Mouse (Mus musculus) forebrain, embryonic 16.5 days (tissue): ENCODE data around the gene Lcn4. TPM values are rescaled to one million over a fixed set of nuclear protein-coding genes. Genes with fewer than 3 reads are reported as not detected.

ENCODE experiments used
- ATAC-seq: fragments of 200-750 bp; cut with Nextera tagmentation; 2 replicates; pipeline ENCODE4 v1.8.0; 2017; ENCODE audit warnings: mild to moderate bottlenecking, moderate library complexity
- H3K27ac ChIP-seq: fragments of 300-500 bp; sonication (generic); 2 replicates; pipeline ENCODE4 v1.5.1; 2014; ENCODE audit warnings: low read length, control low read depth
- H3K27me3 ChIP-seq: fragments of 300-500 bp; sonication (generic); replicated peaks from 2 replicates; pipeline ENCODE4 v1.6.1; 2014; ENCODE audit warnings: low read length; ENCODE audit not compliant: control insufficient read depth, insufficient read depth
- H3K36me3 ChIP-seq: fragments of 300-500 bp; sonication (generic); 2 replicates; pipeline ENCODE4 v1.6.1; 2014; ENCODE audit not compliant: control insufficient read depth, insufficient read depth
- H3K4me1 ChIP-seq: fragments of 300-500 bp; sonication (generic); replicated peaks from 2 replicates; pipeline ENCODE4 v1.6.1; 2014; ENCODE audit warnings: low read length; ENCODE audit not compliant: control insufficient read depth, insufficient read depth
- H3K4me2 ChIP-seq: fragments of 300-500 bp; sonication (generic); 2 replicates; pipeline ENCODE4 v1.6.1; 2014; ENCODE audit warnings: mild to moderate bottlenecking, low read length, control low read depth
- H3K4me3 ChIP-seq: fragments of 300-500 bp; sonication (generic); replicated peaks from 2 replicates; pipeline ENCODE4 v1.5.1; 2014; ENCODE audit warnings: mild to moderate bottlenecking, low read length, control low read depth
- H3K9ac ChIP-seq: fragments of 300-500 bp; sonication (generic); replicated peaks from 2 replicates; pipeline ENCODE4 v1.6.1; 2014; ENCODE audit warnings: low read depth, low read length, control low read depth
- H3K9me3 ChIP-seq: fragments of 300-500 bp; sonication (generic); 2 replicates; pipeline ENCODE4 v1.6.1; 2016; ENCODE audit warnings: low read length; ENCODE audit not compliant: control insufficient read depth
- WGBS: fragments of 180-500 bp; shearing (Covaris S2); extraction: QIAGEN DNeasy Blood & Tissue Kit; methylation state at CpG from one replicate; pipeline ENCODE4 v1.1.7; 2014; 5-methylcytosine and 5-hydroxymethylcytosine counted together
- polyA plus RNA-seq: library from polyadenylated mRNA; unstranded; fragments of >200 nt; fragmentation: Nextera tagmentation; extraction: Ambion mirVana; gene quantifications from 2 replicates; pipeline ENCODE4 v1.2.1, GENCODE M21; 2015

Lcn4 gene
- polyA plus RNA-seq, 1 experiment from 2014 or later: not detected

GRCm38 (mm10) chr2:26654687-26655086, 16.4 kb downstream of the Lcn4 start:
- Histone ChIP-seq H3K4me3 (no peak overlapping the region), H3K27ac (no peak overlapping the region)
- 65% methylated on average over 1 of the region's 1 CpGs for WGBS

DNA sequence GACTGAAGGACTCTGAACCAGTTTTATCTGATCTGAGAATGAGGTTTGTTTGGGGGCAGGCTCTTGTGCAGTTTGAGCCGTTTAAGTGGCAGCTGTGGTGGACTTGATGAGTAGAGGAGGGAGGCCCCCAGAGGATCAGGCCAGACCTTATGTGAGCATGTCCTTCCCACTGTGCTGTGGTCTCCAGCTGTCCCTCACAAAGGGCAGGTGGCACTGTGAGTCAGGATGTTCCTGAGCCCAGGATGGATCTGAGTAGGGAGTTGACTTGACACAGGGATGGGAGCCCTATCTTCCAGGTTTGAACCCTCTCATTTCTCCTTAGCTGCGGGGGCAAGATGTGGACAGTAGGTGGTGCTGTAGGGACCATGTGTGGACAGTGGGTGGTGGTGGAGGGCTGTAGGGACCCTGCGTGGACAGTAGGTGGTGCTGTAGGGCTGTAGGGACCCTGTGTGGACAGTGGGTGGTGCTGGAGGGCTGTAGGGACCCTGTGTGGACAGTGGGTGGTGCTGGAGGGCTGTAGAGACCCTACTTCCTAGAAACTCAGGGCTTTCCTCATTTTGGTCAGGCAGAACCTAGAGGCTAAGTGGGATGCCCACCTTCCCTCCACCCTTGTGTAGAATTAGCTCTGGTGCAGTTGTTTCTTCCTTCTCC, 24.3 kb downstream of the Lcn4 start:
- peak; percentile 98 for ATAC-seq
- no peaks in the 10 kb centered on the region for H3K27me3 ChIP-seq

More at GRCm38 (mm10) chr2:26654687-26655086, 16.4 kb downstream of the Lcn4 start:
- H3K4me2 ChIP-seq: no peak overlapping the region
- H3K36me3 ChIP-seq: no peaks in the 10 kb centered on the region
- H3K9me3 ChIP-seq: no peaks in the 10 kb centered on the region
- no peak overlapping the region for H3K9ac ChIP-seq
- no peaks in the 10 kb centered on the region for H3K27me3 ChIP-seq
- no peak for ATAC-seq
- no peaks in the 10 kb centered on the region for H3K4me1 ChIP-seq

DNA sequence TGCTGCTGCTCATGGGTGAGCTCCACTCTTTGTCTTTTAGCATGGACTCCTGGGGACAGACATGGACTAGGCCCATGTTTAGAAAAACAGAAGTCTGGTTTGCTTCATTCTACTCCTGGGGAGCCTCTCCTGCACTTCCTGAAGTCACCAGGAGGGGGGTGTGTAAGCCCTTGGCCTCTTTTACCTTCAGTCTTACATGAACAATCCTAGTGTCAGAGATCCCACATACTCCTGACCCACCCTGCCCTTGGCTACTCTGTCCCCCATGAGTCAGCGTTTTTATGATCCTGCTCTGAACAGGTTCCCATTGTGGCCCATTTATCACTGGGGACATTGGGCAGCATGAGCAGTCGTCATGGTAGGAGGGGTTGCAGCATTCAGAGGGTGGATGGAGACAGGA, 27.1 kb downstream of the Lcn4 start:
- no peak for ATAC-seq
- Histone ChIP-seq H3K27me3 (no peaks in the 10 kb centered on the region), H3K9me3 (no peaks in the 10 kb centered on the region), H3K4me3 (no peak overlapping the region), H3K36me3 (no peaks in the 10 kb centered on the region), H3K4me1 (peaks cover 3% of the 10 kb centered on the region), H3K9ac (no peak overlapping the region), H3K27ac (no peak overlapping the region), H3K4me2 (no peak overlapping the region)
- WGBS: 71% methylated on average over 2 of the region's 2 CpGs

More for the DNA sequence above, 24.3 kb downstream of the Lcn4 start:
- no peak overlapping the region for H3K4me3 ChIP-seq
- no peaks in the 10 kb centered on the region for H3K4me1 ChIP-seq
- no peaks in the 10 kb centered on the region for H3K36me3 ChIP-seq
- WGBS: 28% methylated on average over 3 of the region's 3 CpGs
- no peak overlapping the region for H3K4me2 ChIP-seq
- no peak overlapping the region for H3K27ac ChIP-seq
- H3K9ac ChIP-seq: no peak overlapping the region
- no peaks in the 10 kb centered on the region for H3K9me3 ChIP-seq

DNA sequence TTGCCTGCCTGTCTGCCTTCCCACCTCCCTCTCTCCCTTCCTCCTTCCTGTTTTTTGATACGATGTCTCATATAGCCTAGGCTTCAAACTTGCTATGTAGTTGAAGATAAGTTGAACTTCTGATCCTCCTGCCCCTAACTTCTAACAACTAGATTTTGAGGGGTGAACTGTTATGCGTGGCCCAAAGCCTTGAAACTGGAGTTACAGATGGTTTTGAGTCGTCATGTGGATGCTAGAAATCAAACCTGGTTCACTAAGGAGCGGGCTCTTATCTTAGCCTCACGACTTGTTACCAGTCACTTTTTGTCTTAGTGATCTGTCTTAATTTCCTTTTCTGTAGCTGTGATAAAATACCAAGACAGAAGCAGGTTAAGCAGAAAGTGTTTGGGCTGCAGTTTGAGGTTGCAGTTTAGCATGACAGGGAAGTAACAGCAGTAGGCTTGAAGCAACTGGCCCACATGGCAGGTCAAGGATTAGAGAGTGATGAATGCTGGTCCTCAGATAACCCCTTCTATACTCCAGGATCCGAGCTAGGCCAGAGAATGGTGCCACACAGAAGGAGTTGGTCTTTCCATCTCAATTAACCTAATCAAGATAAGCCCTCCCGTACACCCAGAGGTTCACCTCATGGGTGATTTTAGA, 30.0 kb downstream of the Lcn4 start:
- Histone ChIP-seq H3K9me3 (no peaks in the 10 kb centered on the region), H3K4me1 (peaks cover 19% of the 10 kb centered on the region), H3K36me3 (peaks cover 11% of the 10 kb centered on the region; the same call in 1 of the 2 replicates), H3K4me2 (no peak overlapping the region), H3K4me3 (no peak overlapping the region), H3K27ac (no peak overlapping the region), H3K9ac (no peak overlapping the region), H3K27me3 (no peaks in the 10 kb centered on the region)
- no peak for ATAC-seq
- WGBS: 80% methylated on average over 7 of the region's 7 CpGs

GRCm38 (mm10) chr2:26639838-26640830, 30.9 kb downstream of the Lcn4 start:
- Histone ChIP-seq H3K9ac (peak overlapping the region; percentile 87), H3K36me3 (peaks cover 19% of the 10 kb centered on the region; the same call in 1 of the 2 replicates), H3K9me3 (no peaks in the 10 kb centered on the region), H3K4me3 (peak overlapping the region; percentile 57), H3K27ac (peak overlapping the region; percentile 36), H3K4me2 (peak overlapping the region; percentile 61), H3K27me3 (no peaks in the 10 kb centered on the region), H3K4me1 (peaks cover 19% of the 10 kb centered on the region)
- ATAC-seq: peak; percentile 89
- 5% methylated on average over 49 of the region's 49 CpGs for WGBS

- Histone ChIP-seq H3K36me3 (peaks cover 23% of the 10 kb centered on the region), H3K4me2 (peak overlapping the region; percentile 61), H3K9ac (peak overlapping the region; percentile 87), H3K27me3 (no peaks in the 10 kb centered on the region), H3K9me3 (no peaks in the 10 kb centered on the region), H3K4me3 (peak overlapping the region; percentile 57), H3K27ac (no peak overlapping the region), H3K4me1 (peaks cover 19% of the 10 kb centered on the region)
- 5% methylated on average over 8 of the region's 8 CpGs for WGBS
- peak; percentile 49 for ATAC-seq
These were observed 32.0 kb downstream of the Lcn4 start for GRCm38 (mm10) chr2:26639083-26639482.

DNA sequence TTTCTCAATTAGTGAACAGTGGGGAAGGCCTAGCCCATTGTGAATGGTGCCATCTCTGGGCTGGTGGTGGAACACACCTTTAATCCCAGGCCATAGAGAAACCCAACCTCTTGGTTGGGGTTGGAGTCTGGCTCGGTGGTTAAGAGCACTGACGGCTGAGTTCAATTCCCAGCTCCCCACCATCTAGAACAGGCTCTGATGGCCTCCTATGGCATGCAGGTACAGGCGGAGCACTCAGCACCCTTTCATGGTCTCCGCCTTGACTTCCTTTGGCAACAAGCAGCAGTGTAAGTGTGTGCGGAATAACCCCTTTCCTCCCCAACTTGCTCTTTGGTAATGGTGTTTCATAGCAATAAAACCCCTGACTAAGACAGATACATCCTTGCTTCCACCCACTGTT, 32.5 kb downstream of the Lcn4 start:
- H3K9me3 ChIP-seq: no peaks in the 10 kb centered on the region
- peaks cover 23% of the 10 kb centered on the region for H3K36me3 ChIP-seq
- H3K27me3 ChIP-seq: no peaks in the 10 kb centered on the region
- H3K9ac ChIP-seq: no peak overlapping the region
- no peak overlapping the region for H3K27ac ChIP-seq
- peaks cover 19% of the 10 kb centered on the region for H3K4me1 ChIP-seq
- ATAC-seq: no peak
- peak overlapping the region; percentile 57 for H3K4me3 ChIP-seq
- H3K4me2 ChIP-seq: peak overlapping the region; percentile 61
- WGBS: 69% methylated on average over 5 of the region's 5 CpGs

- Histone ChIP-seq H3K4me2 (peak overlapping the region; percentile 61; the same call in 1 of the 2 replicates), H3K9ac (no peak overlapping the region), H3K27me3 (no peaks in the 10 kb centered on the region), H3K36me3 (peaks cover 23% of the 10 kb centered on the region), H3K27ac (no peak overlapping the region), H3K9me3 (no peaks in the 10 kb centered on the region), H3K4me3 (no peak overlapping the region), H3K4me1 (peaks cover 19% of the 10 kb centered on the region)
- 84% methylated on average over 5 of the region's 5 CpGs for WGBS
- ATAC-seq: no peak
These were observed 33.0 kb downstream of the Lcn4 start for GRCm38 (mm10) chr2:26638039-26638438.
